Mouse (Mus musculus) forelimb bud, embryonic 11.5 days (tissue): ENCODE data around the gene Hist1h3e.
"Not testable (repeated sequence)": the region's sequence is repeated elsewhere in the genome, so short reads cannot be mapped to it uniquely, and the experiment has no call there.

Experiments
- DNase-seq: peaks from one replicate; pipeline ENCODE4 v3.0.0-alpha.2; 2012; ENCODE audit warnings: low read depth, low spot score

Gene Hist1h3e

GRCm38 (mm10) chr13:23562699-23563462, 712 bp upstream of the Hist1h3e start:
- peak; percentile 80 for DNase-seq

GRCm38 (mm10) chr13:23561531-23561882, 662 bp downstream of the Hist1h3e start:
- not testable (repeated sequence) for DNase-seq

DNA sequence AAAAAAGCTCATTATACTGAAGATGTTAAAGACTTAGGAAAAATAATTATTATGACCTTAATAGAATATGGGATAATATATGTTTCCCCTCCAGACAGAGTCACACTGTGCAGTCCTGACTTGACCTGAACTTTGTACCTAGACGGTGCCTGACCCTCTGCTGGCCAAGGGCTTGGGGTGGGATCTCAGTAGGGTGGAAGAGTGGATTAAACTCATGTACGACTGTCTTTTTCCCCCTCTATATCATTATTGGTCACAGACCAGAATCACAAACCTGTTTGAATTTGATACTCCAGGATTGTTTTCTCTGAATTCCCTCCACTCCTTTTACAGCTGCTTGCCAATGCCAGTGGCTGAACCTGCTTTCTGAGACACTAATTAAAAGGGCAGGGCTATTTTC, 1.5 kb downstream of the Hist1h3e start:
- not testable (repeated sequence) for DNase-seq

DNA sequence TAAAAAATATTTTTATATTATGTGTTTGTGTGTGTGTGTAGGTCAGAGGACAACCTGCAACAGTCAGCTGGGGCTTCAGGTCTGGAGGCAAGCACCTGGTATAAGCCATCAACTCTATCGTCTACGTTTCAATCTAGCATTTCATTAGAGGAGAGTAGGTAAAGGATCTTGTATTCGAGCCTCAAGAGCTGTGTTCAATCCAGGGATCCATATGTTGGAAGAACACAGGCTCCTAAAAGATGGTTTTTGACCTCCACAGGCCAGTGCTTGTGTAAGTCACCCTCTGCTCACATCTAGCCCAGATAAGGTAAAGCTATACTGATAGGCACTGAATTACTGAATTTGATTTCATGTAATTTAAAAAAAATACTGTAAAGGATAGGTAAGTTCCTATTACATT, 5.3 kb downstream of the Hist1h3e start:
- DNase-seq, result no peak

DNA sequence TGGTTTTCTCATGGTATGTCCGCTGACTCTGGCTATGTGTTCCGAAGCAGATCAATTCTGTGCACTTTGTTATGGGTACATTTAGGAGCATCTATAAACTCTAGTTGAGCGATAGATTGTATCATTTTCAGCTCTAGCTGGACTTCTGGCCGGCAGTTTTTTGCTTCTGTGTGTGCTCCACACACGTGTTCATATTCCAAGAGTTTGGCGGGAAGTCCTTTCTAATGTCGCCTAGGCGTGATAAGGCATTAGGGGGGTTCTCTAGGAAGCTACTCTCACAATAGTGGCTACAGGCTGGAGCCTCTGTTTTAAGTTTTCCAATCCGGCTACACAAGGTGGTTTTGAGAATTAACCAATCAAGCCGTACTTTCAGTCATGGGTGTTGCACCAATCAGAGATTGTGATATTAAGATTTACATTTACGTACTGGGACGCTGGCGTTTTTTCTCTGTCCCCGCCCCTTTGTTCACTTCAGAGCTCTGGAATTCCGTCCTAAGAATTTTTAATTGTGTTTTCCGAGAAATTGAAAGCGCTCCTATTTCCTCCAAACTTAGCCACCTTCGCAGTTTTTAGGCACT, 6.2 kb downstream of the Hist1h3e start:
- DNase-seq, result peak; percentile 93

DNA sequence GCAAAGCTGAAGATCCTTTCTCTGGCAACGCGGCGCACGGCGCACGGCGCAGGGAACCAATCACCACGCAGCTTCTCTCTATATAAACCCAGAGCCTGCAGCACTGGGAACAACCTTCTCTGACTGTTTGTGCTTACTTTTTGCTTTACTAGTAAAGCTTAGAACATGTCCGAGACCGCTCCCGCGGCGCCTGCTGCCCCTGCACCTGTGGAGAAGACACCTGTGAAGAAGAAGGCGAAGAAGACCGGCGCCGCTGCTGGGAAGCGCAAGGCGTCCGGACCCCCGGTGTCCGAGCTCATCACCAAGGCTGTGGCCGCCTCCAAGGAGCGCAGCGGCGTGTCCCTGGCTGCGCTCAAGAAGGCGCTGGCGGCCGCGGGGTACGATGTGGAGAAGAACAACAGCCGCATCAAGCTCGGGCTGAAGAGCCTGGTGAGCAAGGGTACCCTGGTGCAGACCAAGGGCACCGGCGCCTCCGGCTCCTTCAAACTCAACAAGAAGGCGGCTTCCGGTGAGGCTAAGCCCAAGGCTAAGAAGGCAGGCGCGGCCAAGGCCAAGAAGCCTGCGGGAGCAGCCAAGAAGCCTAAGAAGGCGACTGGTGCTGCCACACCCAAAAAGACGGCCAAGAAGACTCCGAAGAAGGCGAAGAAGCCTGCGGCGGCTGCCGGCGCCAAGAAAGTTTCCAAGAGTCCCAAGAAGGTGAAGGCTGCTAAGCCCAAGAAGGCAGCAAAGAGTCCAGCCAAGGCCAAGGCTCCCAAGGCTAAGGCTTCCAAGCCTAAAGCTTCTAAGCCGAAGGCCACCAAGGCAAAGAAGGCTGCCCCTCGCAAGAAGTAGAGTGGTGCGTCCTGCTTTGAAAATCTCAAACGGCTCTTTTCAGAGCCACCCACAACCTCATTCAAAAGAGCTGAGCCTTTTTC, 7.0 kb downstream of the Hist1h3e start:
- DNase-seq, result peak; percentile 93

GRCm38 (mm10) chr13:23554393-23554792, 7.8 kb downstream of the Hist1h3e start:
- no peak for DNase-seq

DNA sequence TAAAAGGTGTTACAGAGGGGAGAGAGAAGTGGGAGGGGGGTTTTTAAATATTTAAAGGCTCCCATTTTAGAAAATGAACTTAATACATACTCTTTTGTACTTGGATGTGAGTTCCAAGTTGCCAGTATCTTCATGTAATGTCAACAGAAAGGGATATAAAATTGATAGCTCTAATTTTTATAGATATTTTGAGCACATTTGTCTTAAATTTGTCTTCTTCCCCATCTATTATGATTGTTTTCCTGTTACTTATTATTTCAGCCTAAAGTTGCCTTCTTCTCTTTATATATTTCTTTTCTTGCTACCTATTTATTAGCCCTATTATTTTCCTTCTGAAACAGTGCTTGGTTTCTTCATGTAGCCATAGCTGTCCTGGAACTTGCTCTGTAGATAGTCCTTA, 9.2 kb downstream of the Hist1h3e start, which contains the start of gene Hist1h1d:
Hist1h1d (plus strand) TSS at position 301 of the 400 bp plus-strand sequence.
- no peak for DNase-seq

- DNase-seq, result no peak
Measured at GRCm38 (mm10) chr13:23551931-23552914, 9.9 kb downstream of the Hist1h3e start.

- DNase-seq, result peak; percentile 97
Measured at GRCm38 (mm10) chr13:23551146-23551834, 10.9 kb downstream of the Hist1h3e start, which contains the start of gene Hist1h4f. TSS of gene Hist1h4f (minus strand) at chr13:23551648.

DNA sequence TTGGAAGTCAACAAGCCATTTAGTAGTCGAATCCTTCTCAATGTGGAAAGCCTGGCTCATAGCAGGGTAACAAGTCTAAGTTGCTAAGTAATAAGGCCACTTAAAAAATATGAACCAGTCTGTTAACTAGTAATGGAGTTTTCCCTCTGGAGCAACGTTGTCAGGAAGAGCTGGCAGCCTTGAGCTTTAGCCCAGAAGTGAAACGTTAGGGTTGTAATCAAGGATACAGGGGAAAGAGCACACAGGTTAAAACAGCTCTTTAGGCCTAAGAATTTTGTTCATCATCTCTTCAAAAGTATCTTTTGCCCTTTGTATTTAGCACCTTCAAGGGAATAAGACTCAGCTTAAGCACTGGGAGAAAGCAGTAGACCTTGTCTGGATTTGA, 11.4 kb downstream of the Hist1h3e start:
- DNase-seq, result no peak

DNA sequence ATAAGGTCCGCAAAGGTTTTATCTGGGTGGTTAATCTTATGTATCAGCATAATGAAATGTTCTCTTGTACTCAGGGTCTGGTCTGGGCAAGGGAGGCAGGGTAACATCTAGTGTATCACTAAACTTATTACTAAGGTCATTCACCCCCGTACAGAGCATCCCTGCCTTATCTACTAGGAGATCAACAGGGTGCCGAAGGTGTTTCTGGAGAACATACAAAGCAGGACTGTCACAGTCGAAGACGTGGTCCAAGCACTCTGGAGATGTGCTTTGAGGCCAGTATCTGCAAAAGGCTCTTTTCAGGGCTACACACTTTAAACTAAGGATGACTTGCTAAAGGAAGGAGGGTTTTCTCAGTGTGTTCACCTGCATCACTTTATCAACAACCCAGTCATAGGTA, 15.5 kb downstream of the Hist1h3e start:
- no peak for DNase-seq

- not testable (repeated sequence) for DNase-seq
Measured at GRCm38 (mm10) chr13:23544787-23545120, 17.4 kb downstream of the Hist1h3e start.

DNA sequence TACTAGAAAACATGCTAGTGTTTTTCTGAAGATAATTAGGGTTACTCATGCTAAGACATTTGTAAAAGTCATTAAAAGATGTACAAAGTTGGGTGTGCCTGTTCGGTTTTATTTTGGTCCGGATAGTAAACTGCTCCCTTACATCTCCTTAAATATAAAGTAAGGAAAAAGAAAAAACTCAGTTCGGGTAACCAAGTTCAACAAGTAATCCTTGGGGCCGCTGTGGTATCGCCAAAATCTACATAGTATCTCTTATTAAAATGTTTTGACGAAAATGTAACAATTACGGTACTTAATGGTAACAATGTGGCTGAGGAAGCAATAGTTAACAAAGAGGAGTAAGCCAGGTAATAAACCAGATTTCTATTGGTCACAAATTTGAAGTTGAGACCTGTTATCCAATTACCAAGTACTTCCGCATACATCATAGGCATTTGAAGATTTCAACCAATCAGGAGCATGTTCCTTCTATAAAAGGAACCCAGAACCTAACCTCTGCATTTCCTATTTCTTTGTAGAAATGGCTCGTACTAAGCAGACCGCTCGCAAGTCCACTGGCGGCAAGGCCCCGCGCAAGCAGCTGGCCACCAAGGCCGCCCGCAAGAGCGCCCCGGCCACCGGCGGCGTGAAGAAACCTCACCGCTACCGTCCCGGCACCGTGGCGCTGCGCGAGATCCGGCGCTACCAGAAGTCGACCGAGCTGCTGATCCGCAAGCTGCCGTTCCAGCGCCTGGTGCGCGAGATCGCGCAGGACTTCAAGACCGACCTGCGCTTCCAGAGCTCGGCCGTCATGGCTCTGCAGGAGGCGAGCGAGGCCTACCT, 18.0 kb downstream of the Hist1h3e start, which contains the start of gene Hist1h3f:
Hist1h3f (plus strand) TSS at position 88 of the 822 bp plus-strand sequence.
- peak; percentile 97 for DNase-seq

DNA sequence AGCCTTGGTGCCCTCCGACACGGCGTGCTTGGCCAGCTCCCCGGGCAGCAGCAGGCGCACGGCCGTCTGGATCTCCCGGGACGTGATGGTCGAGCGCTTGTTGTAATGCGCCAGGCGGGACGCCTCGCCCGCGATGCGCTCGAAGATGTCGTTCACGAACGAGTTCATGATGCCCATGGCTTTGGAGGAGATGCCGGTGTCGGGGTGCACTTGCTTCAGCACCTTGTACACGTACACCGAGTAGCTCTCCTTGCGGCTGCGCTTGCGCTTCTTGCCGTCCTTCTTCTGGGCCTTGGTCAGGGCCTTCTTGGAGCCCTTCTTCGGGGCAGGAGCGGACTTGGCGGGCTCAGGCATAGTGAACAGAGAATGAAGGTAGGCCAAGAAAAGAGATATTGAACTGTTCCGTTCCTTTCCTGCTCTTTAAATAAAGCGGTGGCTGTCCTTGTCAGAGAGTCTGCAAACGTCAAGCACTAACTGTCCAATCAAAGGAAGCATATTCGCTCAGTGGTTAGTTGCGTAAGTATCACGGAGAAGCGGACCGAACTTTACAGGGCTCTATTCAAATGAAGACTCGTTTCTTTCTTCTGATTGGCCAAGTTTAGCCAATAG, 19.1 kb downstream of the Hist1h3e start, which contains the start of gene Hist1h2bh:
Hist1h2bh (minus strand) TSS at position 394 of the 609 bp plus-strand sequence.
- peak; percentile 95 for DNase-seq

DNA sequence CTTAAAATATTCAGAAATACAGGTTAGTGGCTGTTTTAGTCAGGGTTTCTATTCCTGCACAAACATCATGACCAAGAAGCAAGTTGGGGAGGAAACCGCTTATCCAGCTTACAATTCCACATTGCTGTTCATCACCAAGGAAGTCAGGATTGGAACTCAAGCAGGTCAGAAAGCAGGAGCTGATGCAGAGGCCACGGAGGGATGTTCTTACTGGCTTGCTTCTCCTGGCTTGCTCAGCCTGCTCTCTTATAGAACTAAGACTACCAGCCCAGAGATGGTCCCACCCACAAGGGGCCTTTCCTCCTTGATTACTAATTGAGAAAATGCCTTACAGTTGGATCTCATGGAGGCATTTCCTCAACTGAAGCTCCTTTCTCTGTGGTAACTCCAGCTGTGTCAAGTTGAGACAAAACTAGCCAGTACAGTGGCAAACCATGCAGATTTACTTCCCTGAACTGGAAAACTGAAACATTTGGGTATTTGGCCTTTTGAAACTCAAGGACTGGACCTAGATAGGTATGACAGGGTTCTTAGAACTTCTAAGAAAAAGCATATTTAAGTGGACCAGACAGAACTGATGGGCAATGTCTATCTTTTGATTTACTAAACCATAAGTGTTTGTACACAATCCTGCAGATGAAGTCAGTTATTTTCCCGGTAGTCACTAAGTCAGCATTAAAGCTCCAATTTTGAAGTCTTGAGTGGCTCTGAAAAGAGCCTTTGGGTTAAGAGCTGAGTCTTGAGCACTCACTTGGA, 19.8 kb downstream of the Hist1h3e start:
- not testable (repeated sequence) for DNase-seq

GRCm38 (mm10) chr13:23541497-23541896, 20.7 kb downstream of the Hist1h3e start:
- DNase-seq, result no peak

DNA sequence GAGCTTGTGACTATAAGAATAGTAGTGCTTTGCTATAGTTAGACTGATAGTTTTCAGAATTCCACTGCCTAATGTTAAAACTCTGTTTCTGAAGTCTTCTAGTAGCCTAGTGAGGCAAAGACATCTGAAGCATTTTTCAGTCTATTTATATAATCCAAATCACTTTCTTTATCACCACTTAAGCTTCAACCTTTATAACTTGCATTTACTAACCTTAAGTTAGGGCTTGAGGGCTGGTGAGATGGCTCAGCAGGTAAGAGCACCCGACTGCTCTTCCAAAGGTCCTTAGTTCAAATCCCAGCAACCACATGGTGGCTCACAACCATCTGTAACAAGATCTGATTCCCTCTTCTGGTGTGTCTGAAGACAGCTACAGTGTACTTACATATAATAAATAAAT, 22.3 kb downstream of the Hist1h3e start:
- not testable (repeated sequence) for DNase-seq
